Mouse (Mus musculus) stomach, embryonic 14.5 days (tissue): ENCODE data around the gene Wwox. TPM values are rescaled to one million over a fixed set of nuclear protein-coding genes. Genes with fewer than 3 reads are reported as not detected.

ENCODE experiments used
- ATAC-seq: fragments of 200-750 bp; cut with Nextera tagmentation; 2 replicates; pipeline ENCODE4 v1.8.0; 2017; ENCODE audit warnings: low read depth, moderate TSS enrichment; ENCODE audit not compliant: insufficient number of reproducible peaks, insufficient read depth, low FRiP score
- H3K27ac ChIP-seq: fragments of 300-500 bp; sonication (generic); 2 replicates; pipeline ENCODE4 v1.5.1; 2014; ENCODE audit warnings: mild to moderate bottlenecking, low read length, moderate library complexity, mixed read lengths
- H3K27me3 ChIP-seq: fragments of 300-500 bp; sonication (generic); 2 replicates; pipeline ENCODE4 v1.6.1; 2014; ENCODE audit warnings: low read length, control low read depth, mixed read lengths; ENCODE audit not compliant: control insufficient read depth, insufficient read depth
- H3K36me3 ChIP-seq: fragments of 300-500 bp; sonication (generic); 2 replicates; pipeline ENCODE4 v1.6.1; 2014; ENCODE audit warnings: mild to moderate bottlenecking, control low read depth, low read length, moderate library complexity, mixed read lengths; ENCODE audit not compliant: control insufficient read depth, insufficient read depth
- H3K4me1 ChIP-seq: fragments of 300-500 bp; sonication (generic); 2 replicates; pipeline ENCODE4 v1.6.1; 2014; ENCODE audit warnings: low read length, control low read depth, mixed read lengths; ENCODE audit not compliant: control insufficient read depth, insufficient read depth
- H3K4me2 ChIP-seq: fragments of 300-500 bp; sonication (generic); replicated peaks from 2 replicates; pipeline ENCODE4 v1.6.1; 2014; ENCODE audit warnings: low read depth, low read length, control low read depth
- H3K4me3 ChIP-seq: fragments of 300-500 bp; sonication (generic); 2 replicates; pipeline ENCODE4 v1.5.1; 2014; ENCODE audit warnings: low read depth, low read length, control low read depth
- H3K9ac ChIP-seq: fragments of 300-500 bp; sonication (generic); replicated peaks from 2 replicates; pipeline ENCODE4 v1.6.1; 2014; ENCODE audit warnings: low read depth, mild to moderate bottlenecking, control low read depth, low read length, moderate library complexity, mixed read lengths
- H3K9me3 ChIP-seq: fragments of 300-500 bp; sonication (generic); 2 replicates; pipeline ENCODE4 v1.6.1; 2016; ENCODE audit warnings: low read depth, low read length, control low read depth; ENCODE audit not compliant: control insufficient read depth
- WGBS: fragments of 180-500 bp; shearing (Covaris S2); extraction: QIAGEN DNeasy Blood & Tissue Kit; methylation state at CpG from one replicate; pipeline ENCODE4 v1.1.7; 2014; 5-methylcytosine and 5-hydroxymethylcytosine counted together
- polyA plus RNA-seq: library from polyadenylated mRNA; unstranded; fragments of >200 nt; fragmentation: Nextera tagmentation; extraction: Ambion mirVana; gene quantifications from 2 replicates; pipeline ENCODE4 v1.2.1, GENCODE M21; 2014

The Wwox gene
- polyA plus RNA-seq, 1 experiment from 2014 or later = 15.4 TPM

DNA sequence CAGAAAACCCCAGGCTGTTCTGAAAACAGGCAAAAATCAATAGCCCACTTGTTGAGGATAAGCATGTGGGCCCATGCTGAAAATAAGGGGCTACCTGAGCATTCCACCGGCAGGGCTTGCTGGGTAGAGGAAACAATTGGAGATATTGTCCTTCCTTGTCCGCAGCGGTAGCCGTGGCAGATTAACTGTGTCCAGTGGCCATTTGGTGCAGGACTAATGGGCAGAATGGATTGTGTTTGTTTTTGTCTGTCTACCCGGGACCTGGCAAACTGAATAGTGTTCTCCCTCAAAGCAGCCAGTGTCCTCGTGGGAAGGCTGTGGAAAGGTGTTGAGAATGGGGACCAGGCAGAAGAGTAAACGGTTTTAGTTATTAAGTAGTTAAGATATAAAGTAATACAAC is 416.4 kb downstream of the Wwox start:
- H3K9ac ChIP-seq = no peak overlapping the region
- 58% methylated on average over 7 of the region's 7 CpGs for WGBS
- no peak for ATAC-seq
- no peaks in the 10 kb centered on the region for H3K9me3 ChIP-seq
- H3K27me3 ChIP-seq = no peaks in the 10 kb centered on the region
- H3K4me1 ChIP-seq = no peaks in the 10 kb centered on the region
- no peak overlapping the region for H3K4me2 ChIP-seq
- no peaks in the 10 kb centered on the region for H3K36me3 ChIP-seq
- no peak overlapping the region for H3K27ac ChIP-seq
- H3K4me3 ChIP-seq = no peak overlapping the region

GRCm38 (mm10) chr8:114865911-114866310 is 426.5 kb downstream of the Wwox start:
- H3K4me2 ChIP-seq = no peak overlapping the region
- 67% methylated on average over 3 of the region's 3 CpGs for WGBS
- H3K9me3 ChIP-seq = no peaks in the 10 kb centered on the region
- H3K27ac ChIP-seq = no peak overlapping the region
- no peak overlapping the region for H3K4me3 ChIP-seq
- H3K36me3 ChIP-seq = no peaks in the 10 kb centered on the region
- ATAC-seq = no peak
- no peaks in the 10 kb centered on the region for H3K27me3 ChIP-seq
- H3K9ac ChIP-seq = no peak overlapping the region
- no peaks in the 10 kb centered on the region for H3K4me1 ChIP-seq

DNA sequence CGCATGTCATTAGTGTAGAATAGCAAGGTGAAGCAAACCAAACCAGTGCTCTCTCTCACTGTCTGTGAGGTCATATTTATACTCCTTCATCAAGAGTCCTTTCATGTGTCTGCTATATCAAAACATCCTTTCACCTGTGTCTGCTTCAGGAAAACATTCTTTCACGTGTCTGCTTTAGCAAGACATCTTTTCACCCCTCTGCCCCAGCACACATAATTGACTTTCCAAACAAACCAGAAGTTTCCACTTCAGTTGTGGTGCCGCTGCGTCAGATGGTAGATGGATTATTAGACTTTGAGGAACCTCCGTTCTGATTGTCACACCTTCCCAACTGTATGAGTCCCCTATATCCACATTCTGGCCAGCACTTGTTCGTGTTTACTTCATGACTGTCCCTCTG is 429.9 kb downstream of the Wwox start:
- Histone ChIP-seq H3K27ac (no peak overlapping the region), H3K4me1 (0 out of 2 replicates have a peak, but pooled peaks cover 6% of the 10 kb centered on the region), H3K4me3 (no peak overlapping the region), H3K9me3 (no peaks in the 10 kb centered on the region), H3K36me3 (no peaks in the 10 kb centered on the region), H3K27me3 (no peaks in the 10 kb centered on the region), H3K9ac (no peak overlapping the region), H3K4me2 (no peak overlapping the region)
- ATAC-seq = no peak
- 79% methylated on average over 6 of the region's 6 CpGs for WGBS

DNA sequence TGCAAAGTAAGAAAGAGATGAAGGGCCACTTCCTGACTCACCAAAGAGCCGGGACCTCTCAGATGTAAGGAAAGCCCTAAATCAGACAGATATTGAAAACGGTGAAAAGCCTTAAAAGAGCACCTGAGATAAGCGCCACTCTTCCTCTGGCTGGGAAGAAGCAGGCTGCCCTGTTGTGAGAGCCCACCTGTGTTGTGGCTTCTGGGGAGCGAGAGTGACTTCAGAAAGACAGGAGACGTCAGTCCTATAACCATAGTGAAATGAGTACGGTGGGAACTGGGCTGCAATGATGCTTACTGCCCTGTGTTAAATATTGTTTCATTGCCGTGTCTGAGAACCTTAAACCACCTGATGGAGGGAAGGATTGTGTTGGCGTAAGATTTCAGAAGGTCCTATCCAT is 431.0 kb downstream of the Wwox start:
- no peak for ATAC-seq
- no peak overlapping the region for H3K9ac ChIP-seq
- H3K4me2 ChIP-seq = no peak overlapping the region
- no peak overlapping the region for H3K4me3 ChIP-seq
- 0 out of 2 replicates have a peak, but pooled peaks cover 6% of the 10 kb centered on the region for H3K4me1 ChIP-seq
- no peaks in the 10 kb centered on the region for H3K36me3 ChIP-seq
- H3K27ac ChIP-seq = no peak overlapping the region
- H3K9me3 ChIP-seq = no peaks in the 10 kb centered on the region
- WGBS = 89% methylated on average over 8 of the region's 8 CpGs
- H3K27me3 ChIP-seq = no peaks in the 10 kb centered on the region

- peaks cover 22% of the 10 kb centered on the region for H3K4me1 ChIP-seq
- H3K27me3 ChIP-seq = no peaks in the 10 kb centered on the region
- no peak overlapping the region for H3K4me3 ChIP-seq
- H3K4me2 ChIP-seq = no peak overlapping the region
- H3K36me3 ChIP-seq = no peaks in the 10 kb centered on the region
- WGBS = 34% methylated on average over 3 of the region's 3 CpGs
- no peak overlapping the region for H3K9ac ChIP-seq
- H3K27ac ChIP-seq = no peak overlapping the region
- no peak for ATAC-seq
- H3K9me3 ChIP-seq = no peaks in the 10 kb centered on the region
Observed at GRCm38 (mm10) chr8:114872491-114872890, 433.0 kb downstream of the Wwox start.

- Histone ChIP-seq H3K4me3 (no peak overlapping the region), H3K27ac (no peak overlapping the region), H3K36me3 (no peaks in the 10 kb centered on the region), H3K27me3 (no peaks in the 10 kb centered on the region), H3K4me1 (peaks cover 22% of the 10 kb centered on the region), H3K9me3 (no peaks in the 10 kb centered on the region), H3K9ac (no peak overlapping the region), H3K4me2 (no peak overlapping the region)
- 83% methylated on average over 5 of the region's 5 CpGs for WGBS
- ATAC-seq = no peak
Observed at GRCm38 (mm10) chr8:114875161-114875560, 435.7 kb downstream of the Wwox start.

DNA sequence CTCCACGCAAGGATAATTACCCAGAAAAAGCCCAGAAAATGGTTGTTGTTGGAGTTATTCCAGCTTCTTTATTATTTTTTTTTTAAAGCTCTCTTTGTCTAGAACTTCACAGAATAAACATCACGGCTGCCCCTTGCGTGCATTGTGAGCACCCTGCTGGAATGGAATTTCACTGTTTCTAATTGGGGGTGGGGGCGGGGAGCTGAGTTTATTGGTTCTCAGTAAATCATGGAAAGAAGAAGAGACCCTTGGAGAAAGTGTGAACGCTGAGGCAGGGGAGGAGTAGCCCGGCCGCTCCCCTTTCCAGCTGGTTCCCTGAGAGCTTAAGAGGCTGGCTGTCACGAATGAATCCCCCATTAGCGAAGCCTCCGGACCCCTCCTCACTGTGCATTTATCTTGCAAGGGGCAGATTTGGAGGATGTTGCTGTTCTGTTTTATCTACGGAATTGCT is 436.7 kb downstream of the Wwox start:
- ATAC-seq = no peak
- no peaks in the 10 kb centered on the region for H3K36me3 ChIP-seq
- 7% methylated on average over 11 of the region's 11 CpGs for WGBS
- H3K4me2 ChIP-seq = no peak overlapping the region
- no peaks in the 10 kb centered on the region for H3K27me3 ChIP-seq
- H3K4me1 ChIP-seq = peaks cover 22% of the 10 kb centered on the region
- H3K4me3 ChIP-seq = no peak overlapping the region
- no peaks in the 10 kb centered on the region for H3K9me3 ChIP-seq
- no peak overlapping the region for H3K9ac ChIP-seq
- peak overlapping the region; percentile 73 for H3K27ac ChIP-seq

- Histone ChIP-seq H3K9me3 (no peaks in the 10 kb centered on the region), H3K4me2 (no peak overlapping the region), H3K4me1 (peaks cover 22% of the 10 kb centered on the region), H3K4me3 (no peak overlapping the region), H3K27me3 (no peaks in the 10 kb centered on the region), H3K27ac (peak overlapping the region; percentile 73; the same call in 1 of the 2 replicates), H3K36me3 (no peaks in the 10 kb centered on the region), H3K9ac (no peak overlapping the region)
- no peak for ATAC-seq
- 23% methylated on average over 9 of the region's 9 CpGs for WGBS
Observed at GRCm38 (mm10) chr8:114876696-114877206, 437.3 kb downstream of the Wwox start.

DNA sequence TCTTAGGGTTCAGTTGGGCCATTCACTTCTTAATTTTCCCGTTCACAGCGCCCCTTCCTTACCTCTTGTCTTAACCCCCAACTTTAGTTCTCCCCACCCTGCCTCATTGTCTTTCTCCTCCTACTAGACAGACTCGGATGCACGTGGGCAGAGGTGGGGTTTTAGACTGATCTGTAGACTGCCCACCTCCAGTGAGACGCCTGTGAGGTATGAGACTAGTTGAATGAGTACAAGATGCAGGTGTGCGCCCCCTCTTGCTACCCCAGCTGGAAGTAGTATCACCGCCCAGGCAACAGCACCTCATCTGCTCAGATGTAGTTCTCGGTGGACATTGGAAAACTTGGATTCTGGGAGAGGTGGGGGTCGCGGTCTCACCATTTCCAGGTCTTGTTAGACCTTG is 437.8 kb downstream of the Wwox start:
- Histone ChIP-seq H3K9ac (no peak overlapping the region), H3K9me3 (no peaks in the 10 kb centered on the region), H3K4me2 (no peak overlapping the region), H3K4me1 (peaks cover 21% of the 10 kb centered on the region), H3K4me3 (no peak overlapping the region), H3K27ac (peak overlapping the region; percentile 28; the same call in 1 of the 2 replicates), H3K36me3 (no peaks in the 10 kb centered on the region), H3K27me3 (no peaks in the 10 kb centered on the region)
- WGBS = 69% methylated on average over 10 of the region's 10 CpGs
- ATAC-seq = no peak
